Mouse (Mus musculus): ENCODE results near the gene Atxn1. TPM values are rescaled to one million over a fixed set of nuclear protein-coding genes. Genes with fewer than 3 reads are reported as not detected.

Atxn1 gene
- polyA plus RNA-seq, 1 experiment = 34.1 TPM

- no peak overlapping the region for H3K27ac ChIP-seq (ENCODE audit: insufficient read depth, low read length)
- H3K4me3 ChIP-seq (ENCODE audit: insufficient read depth, low read length) = no peak overlapping the region
- TF ChIP-seq POLR2A (IDR thresholded peaks at IDR 0.05; ENCODE audit: extremely low read depth, insufficient read depth, low read length) (no peak), CTCF (IDR thresholded peaks at IDR 0.05; ENCODE audit: extremely low read depth, insufficient read depth, low read length) (no peak)
- peaks cover 11% of the 10 kb centered on the region for H3K4me1 ChIP-seq (ENCODE audit: control insufficient read depth, insufficient read depth, low read length)
These were observed 307.6 kb downstream of the Atxn1 start for GRCm38 (mm10) chr13:45657176-45657575.

GRCm38 (mm10) chr13:45651652-45652241, 313.1 kb downstream of the Atxn1 start:
- Histone ChIP-seq H3K4me3 (ENCODE audit: insufficient read depth, low read length) (no peak overlapping the region), H3K4me1 (ENCODE audit: control insufficient read depth, insufficient read depth, low read length) (peaks cover 9% of the 10 kb centered on the region), H3K27ac (ENCODE audit: insufficient read depth, low read length) (no peak overlapping the region)
- TF ChIP-seq CTCF (IDR thresholded peaks at IDR 0.05; ENCODE audit: extremely low read depth, insufficient read depth, low read length) (no peak), POLR2A (IDR thresholded peaks at IDR 0.05; ENCODE audit: extremely low read depth, insufficient read depth, low read length) (no peak)

- Histone ChIP-seq H3K4me3 (ENCODE audit: insufficient read depth, low read length) (no peak overlapping the region), H3K27ac (ENCODE audit: insufficient read depth, low read length) (no peak overlapping the region), H3K4me1 (ENCODE audit: control insufficient read depth, insufficient read depth, low read length) (peaks cover 11% of the 10 kb centered on the region)
- TF ChIP-seq CTCF (IDR thresholded peaks at IDR 0.05; ENCODE audit: extremely low read depth, insufficient read depth, low read length) (no peak), POLR2A (IDR thresholded peaks at IDR 0.05; ENCODE audit: extremely low read depth, insufficient read depth, low read length) (no peak)
These were observed 315.5 kb downstream of the Atxn1 start for GRCm38 (mm10) chr13:45649197-45649812.

GRCm38 (mm10) chr13:45643780-45644395, 320.9 kb downstream of the Atxn1 start:
- TF ChIP-seq CTCF (IDR thresholded peaks at IDR 0.05; ENCODE audit: extremely low read depth, insufficient read depth, low read length) (no peak), POLR2A (IDR thresholded peaks at IDR 0.05; ENCODE audit: extremely low read depth, insufficient read depth, low read length) (no peak)
- H3K27ac ChIP-seq (ENCODE audit: insufficient read depth, low read length) = no peak overlapping the region
- H3K4me1 ChIP-seq (ENCODE audit: control insufficient read depth, insufficient read depth, low read length) = peaks cover 7% of the 10 kb centered on the region
- H3K4me3 ChIP-seq (ENCODE audit: insufficient read depth, low read length) = no peak overlapping the region

GRCm38 (mm10) chr13:45642913-45643312, 321.9 kb downstream of the Atxn1 start:
- Histone ChIP-seq H3K27ac (ENCODE audit: insufficient read depth, low read length) (no peak overlapping the region), H3K4me3 (ENCODE audit: insufficient read depth, low read length) (no peak overlapping the region), H3K4me1 (ENCODE audit: control insufficient read depth, insufficient read depth, low read length) (peaks cover 7% of the 10 kb centered on the region)
- no peak for TF ChIP-seq CTCF (IDR thresholded peaks at IDR 0.05; ENCODE audit: extremely low read depth, insufficient read depth, low read length)
- TF ChIP-seq POLR2A (IDR thresholded peaks at IDR 0.05; ENCODE audit: extremely low read depth, insufficient read depth, low read length) = no peak

- H3K4me1 ChIP-seq (ENCODE audit: control insufficient read depth, insufficient read depth, low read length) = peaks cover 7% of the 10 kb centered on the region
- TF ChIP-seq CTCF (IDR thresholded peaks at IDR 0.05; ENCODE audit: extremely low read depth, insufficient read depth, low read length) = no peak
- no peak for TF ChIP-seq POLR2A (IDR thresholded peaks at IDR 0.05; ENCODE audit: extremely low read depth, insufficient read depth, low read length)
- H3K27ac ChIP-seq (ENCODE audit: insufficient read depth, low read length) = no peak overlapping the region
- no peak overlapping the region for H3K4me3 ChIP-seq (ENCODE audit: insufficient read depth, low read length)
These were observed 324.4 kb downstream of the Atxn1 start for GRCm38 (mm10) chr13:45640431-45640830.

- Histone ChIP-seq H3K4me3 (ENCODE audit: insufficient read depth, low read length) (no peak overlapping the region), H3K4me1 (ENCODE audit: control insufficient read depth, insufficient read depth, low read length) (peaks cover 3% of the 10 kb centered on the region), H3K27ac (ENCODE audit: insufficient read depth, low read length) (no peak overlapping the region)
- TF ChIP-seq CTCF (IDR thresholded peaks at IDR 0.05; ENCODE audit: extremely low read depth, insufficient read depth, low read length) (no peak), POLR2A (IDR thresholded peaks at IDR 0.05; ENCODE audit: extremely low read depth, insufficient read depth, low read length) (no peak)
These were observed 326.5 kb downstream of the Atxn1 start for GRCm38 (mm10) chr13:45638281-45638680.

GRCm38 (mm10) chr13:45637324-45637723, 327.5 kb downstream of the Atxn1 start:
- no peak overlapping the region for H3K27ac ChIP-seq (ENCODE audit: insufficient read depth, low read length)
- peak; percentile 57 for TF ChIP-seq CTCF (IDR thresholded peaks at IDR 0.05; ENCODE audit: extremely low read depth, insufficient read depth, low read length)
- no peak for TF ChIP-seq POLR2A (IDR thresholded peaks at IDR 0.05; ENCODE audit: extremely low read depth, insufficient read depth, low read length)
- peaks cover 3% of the 10 kb centered on the region for H3K4me1 ChIP-seq (ENCODE audit: control insufficient read depth, insufficient read depth, low read length)
- no peak overlapping the region for H3K4me3 ChIP-seq (ENCODE audit: insufficient read depth, low read length)

GRCm38 (mm10) chr13:45636435-45636834, 328.4 kb downstream of the Atxn1 start:
- no peak for TF ChIP-seq POLR2A (IDR thresholded peaks at IDR 0.05; ENCODE audit: extremely low read depth, insufficient read depth, low read length)
- TF ChIP-seq CTCF (IDR thresholded peaks at IDR 0.05; ENCODE audit: extremely low read depth, insufficient read depth, low read length) = no peak
- H3K4me3 ChIP-seq (ENCODE audit: insufficient read depth, low read length) = no peak overlapping the region
- no peak overlapping the region for H3K27ac ChIP-seq (ENCODE audit: insufficient read depth, low read length)
- H3K4me1 ChIP-seq (ENCODE audit: control insufficient read depth, insufficient read depth, low read length) = peaks cover 2% of the 10 kb centered on the region

GRCm38 (mm10) chr13:45633918-45634317, 330.9 kb downstream of the Atxn1 start:
- Histone ChIP-seq H3K4me3 (ENCODE audit: insufficient read depth, low read length) (no peak overlapping the region), H3K27ac (ENCODE audit: insufficient read depth, low read length) (no peak overlapping the region), H3K4me1 (ENCODE audit: control insufficient read depth, insufficient read depth, low read length) (no peaks in the 10 kb centered on the region; the same call in 1 of the 2 replicates)
- TF ChIP-seq POLR2A (IDR thresholded peaks at IDR 0.05; ENCODE audit: extremely low read depth, insufficient read depth, low read length) (no peak), CTCF (IDR thresholded peaks at IDR 0.05; ENCODE audit: extremely low read depth, insufficient read depth, low read length) (no peak)

All from cortical plate, adult 2 months (tissue).